Mouse (Mus musculus): ENCODE measurements around the gene C130032M10Rik. TPM values are rescaled to one million over a fixed set of nuclear protein-coding genes. Genes with fewer than 3 reads are reported as not detected.

Gene C130032M10Rik
- total RNA-seq (2021): not detected
- long read RNA-seq, experiment 1: 0 reads
- long read RNA-seq, experiment 2: 0 reads

GRCm38 (mm10) chr9:114515364-114515763 lies at the start of gene C130032M10Rik:
TSS of gene C130032M10Rik (plus strand) at chr9:114515697.
- no peak for DNase-seq (ENCODE audit: low spot score in 2 of 2)

DNA sequence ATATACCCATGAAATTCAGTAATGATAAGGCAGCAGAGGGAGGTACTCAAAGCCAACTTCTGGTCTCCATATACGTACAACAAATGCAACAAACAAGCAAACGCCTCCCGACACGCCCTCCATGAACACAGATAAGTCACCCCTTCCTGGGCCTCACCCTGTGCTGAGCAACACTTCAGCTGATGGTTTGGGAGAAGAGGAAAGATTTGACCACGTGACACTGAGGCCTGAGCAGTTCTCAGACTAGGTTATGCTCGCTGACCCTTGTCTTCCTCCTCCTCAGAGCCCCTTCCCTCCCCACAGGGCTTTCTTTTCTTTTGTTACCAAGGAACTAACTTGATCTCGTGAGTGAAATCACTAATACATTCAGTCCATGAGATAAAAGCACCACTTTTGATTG lies 48.6 kb upstream of the C130032M10Rik start:
- no peak for DNase-seq (ENCODE audit: low spot score in 2 of 2)

- DNase-seq (ENCODE audit: low spot score in 2 of 2): no peak
Observed at GRCm38 (mm10) chr9:114468217-114468616, 47.3 kb upstream of the C130032M10Rik start.

DNA sequence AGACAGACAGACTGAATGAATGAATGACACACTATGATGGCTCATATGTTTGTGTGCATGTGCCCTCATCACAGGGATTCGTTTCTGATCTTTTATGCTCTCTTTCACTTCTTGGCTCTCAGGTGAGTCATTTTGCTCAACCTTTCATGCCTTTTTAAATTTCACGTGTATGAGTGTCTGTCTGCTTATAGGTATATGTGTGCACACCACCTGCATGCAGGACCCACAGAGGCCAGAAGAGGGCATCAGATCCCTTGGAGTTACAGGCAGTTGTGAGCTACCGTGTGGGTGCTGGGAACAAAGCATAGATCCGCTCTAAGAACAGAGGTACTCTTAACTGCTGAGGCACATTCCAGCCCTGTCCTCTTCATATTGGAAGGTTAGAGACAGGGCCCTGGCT lies 46.8 kb upstream of the C130032M10Rik start:
- no peak for DNase-seq (ENCODE audit: low spot score in 2 of 2)

GRCm38 (mm10) chr9:114471892-114472291 lies 43.6 kb upstream of the C130032M10Rik start:
- no peak for DNase-seq (ENCODE audit: low spot score in 2 of 2)

DNA sequence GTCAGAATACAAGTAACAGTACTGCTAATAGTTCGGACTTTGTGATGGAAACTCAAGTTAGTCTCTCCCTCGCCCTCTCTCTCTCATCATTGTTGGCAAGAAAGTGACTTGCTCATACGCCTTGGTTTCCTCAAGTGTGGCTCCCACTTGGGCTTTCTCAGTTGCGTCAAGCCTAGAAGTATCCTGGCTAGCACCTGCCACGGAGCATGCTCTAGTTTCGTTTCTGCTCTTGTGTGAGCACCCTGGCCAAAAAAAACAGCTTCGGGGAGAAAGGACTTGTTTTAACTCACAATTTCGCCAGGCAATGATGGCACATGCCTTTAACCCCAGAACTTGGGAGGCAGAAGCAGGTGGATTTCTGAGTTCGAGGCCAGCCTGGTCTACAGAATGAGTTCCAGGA lies 38.5 kb upstream of the C130032M10Rik start:
- no peak for DNase-seq (ENCODE audit: low spot score in 2 of 2)

DNA sequence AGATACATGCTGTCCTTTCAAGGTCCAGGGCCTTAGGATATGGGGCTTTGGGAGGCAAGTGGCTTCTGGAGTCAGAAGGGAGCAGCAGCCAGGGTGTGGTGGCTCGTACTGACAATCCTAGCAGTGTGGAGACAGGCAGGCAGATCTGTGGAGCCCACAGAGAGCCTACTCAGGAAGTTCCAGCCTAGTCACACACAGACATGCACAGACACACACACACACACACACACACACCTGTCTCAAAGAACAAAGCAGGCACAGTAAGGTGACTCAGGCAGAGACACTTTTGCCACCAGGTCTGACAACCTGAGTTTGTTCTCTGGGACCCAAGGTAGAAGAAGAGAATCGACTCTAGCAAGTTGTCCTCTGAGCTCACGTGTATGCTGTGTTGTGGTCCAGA lies 34.6 kb upstream of the C130032M10Rik start:
- no peak for DNase-seq (ENCODE audit: low spot score in 2 of 2)

DNA sequence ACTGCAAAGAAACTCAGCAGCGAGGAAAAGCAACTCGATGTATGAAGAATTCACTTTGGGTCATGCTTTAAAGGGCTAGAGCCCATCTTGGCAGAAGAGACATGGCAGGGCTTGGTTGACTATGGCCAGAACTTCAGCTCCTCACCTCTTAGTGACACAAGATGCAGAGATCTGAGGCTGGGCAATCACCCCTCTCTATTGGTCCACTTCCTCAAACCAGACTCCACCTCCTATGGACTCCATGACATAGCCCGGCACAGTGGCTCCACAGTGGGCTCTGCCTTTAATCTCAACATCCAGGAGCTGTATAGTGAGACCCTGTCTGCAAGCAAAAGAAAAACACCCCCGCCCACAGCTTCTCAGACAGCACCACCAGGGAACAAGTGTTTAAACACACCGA lies 30.7 kb upstream of the C130032M10Rik start:
- no peak for DNase-seq (ENCODE audit: low spot score in 2 of 2)

GRCm38 (mm10) chr9:114486808-114487207 lies 28.7 kb upstream of the C130032M10Rik start:
- DNase-seq (ENCODE audit: low spot score in 2 of 2): no peak

GRCm38 (mm10) chr9:114487481-114488258 lies 27.8 kb upstream of the C130032M10Rik start:
- DNase-seq (ENCODE audit: low spot score in 2 of 2): no peak

DNA sequence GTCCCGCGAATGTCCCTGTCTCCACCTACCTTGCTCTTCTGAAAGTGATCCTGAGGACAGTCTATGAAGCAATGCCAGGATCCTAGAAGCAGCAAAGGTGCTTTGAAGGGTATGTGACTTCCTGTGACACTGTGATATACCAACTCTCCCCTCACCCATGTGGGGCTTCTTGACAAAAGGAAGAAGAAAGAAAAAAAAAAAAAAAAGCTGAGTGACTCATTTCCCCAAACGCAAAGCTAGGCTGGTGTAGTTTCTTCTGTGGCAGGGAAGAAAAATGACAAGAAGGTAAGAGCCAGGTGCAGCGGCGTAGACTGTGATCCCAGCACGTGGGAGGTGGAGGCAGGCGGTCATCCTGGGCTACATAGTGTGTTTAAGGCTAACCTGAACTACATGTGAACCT lies 19.0 kb upstream of the C130032M10Rik start:
- no peak for DNase-seq (ENCODE audit: low spot score in 2 of 2)

GRCm38 (mm10) chr9:114498218-114498617 lies 17.3 kb upstream of the C130032M10Rik start:
- DNase-seq (ENCODE audit: low spot score in 2 of 2): peak; percentile 82 to 87

GRCm38 (mm10) chr9:114499783-114500515 lies 15.5 kb upstream of the C130032M10Rik start:
- DNase-seq (ENCODE audit: low spot score in 2 of 2): peak; percentile 44 to 55

GRCm38 (mm10) chr9:114501111-114501510 lies 14.4 kb upstream of the C130032M10Rik start:
- no peak for DNase-seq (ENCODE audit: low spot score in 2 of 2)

GRCm38 (mm10) chr9:114501913-114502312 lies 13.6 kb upstream of the C130032M10Rik start:
- DNase-seq (ENCODE audit: low spot score in 2 of 2): no peak

GRCm38 (mm10) chr9:114502711-114503427 lies 12.6 kb upstream of the C130032M10Rik start:
- DNase-seq (ENCODE audit: low spot score in 2 of 2): no peak

- DNase-seq (ENCODE audit: low spot score in 2 of 2): no peak
Observed at GRCm38 (mm10) chr9:114504816-114505215, 10.7 kb upstream of the C130032M10Rik start, which contains the start of gene Ccr4. TSS of gene Ccr4 (minus strand) at chr9:114504916.

- DNase-seq (ENCODE audit: low spot score in 2 of 2): no peak
Observed at GRCm38 (mm10) chr9:114506564-114506963, 8.9 kb upstream of the C130032M10Rik start.

GRCm38 (mm10) chr9:114507421-114507820 lies 8.1 kb upstream of the C130032M10Rik start:
- no peak for DNase-seq (ENCODE audit: low spot score in 2 of 2)

DNA sequence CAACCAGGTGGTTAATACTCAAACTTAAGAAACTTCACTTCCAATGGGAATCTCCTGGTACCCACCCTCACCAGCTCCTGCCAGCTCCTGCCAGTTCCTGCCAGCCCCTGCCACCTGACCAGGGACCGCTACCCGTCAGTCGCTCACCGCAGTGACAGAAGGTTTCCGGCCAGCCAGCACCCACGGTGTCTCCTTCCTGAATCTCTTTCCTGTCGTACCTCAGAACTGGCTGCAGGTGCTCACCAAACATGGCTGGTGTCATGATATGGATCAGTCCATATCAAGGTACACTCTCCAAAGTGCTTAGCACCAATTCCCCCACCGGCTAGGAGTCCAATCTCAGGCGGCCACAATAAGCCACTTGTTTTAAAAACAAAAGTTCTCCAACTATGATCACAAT lies 5.7 kb upstream of the C130032M10Rik start:
- DNase-seq (ENCODE audit: low spot score in 2 of 2): no peak

DNA sequence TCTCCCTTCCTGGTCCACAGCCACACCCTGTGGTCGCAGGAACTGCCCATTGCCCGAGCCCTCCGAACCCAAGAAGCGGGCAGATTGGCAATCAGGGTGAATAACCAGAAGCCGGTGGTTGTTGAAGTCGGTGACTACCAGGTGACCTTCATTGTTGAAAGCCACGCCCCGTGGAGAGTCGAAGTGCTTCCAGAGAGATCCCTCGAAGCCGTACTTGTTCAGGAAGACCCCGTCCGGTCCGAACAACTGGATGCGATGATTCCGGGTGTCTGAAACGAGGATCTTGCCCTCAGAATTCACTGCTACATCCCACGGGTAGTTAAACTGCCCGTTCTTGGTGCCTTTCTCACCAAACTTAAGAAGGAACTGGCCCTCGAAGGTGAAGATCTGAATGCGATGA lies 2.7 kb upstream of the C130032M10Rik start:
- no peak for DNase-seq (ENCODE audit: low spot score in 2 of 2)

Measured in adrenal gland, adult 18-20 months (tissue).